Mouse (Mus musculus) adrenal gland, postnatal 10 days (tissue): ENCODE measurements around the gene Ckmt1. TPM values are rescaled to one million over a fixed set of nuclear protein-coding genes. Genes with fewer than 3 reads are reported as not detected.

ENCODE experiments used
- DNase-seq: peaks from one replicate; pipeline ENCODE4 v3.0.0; 2021; ENCODE audit warnings: mixed read lengths
- total RNA-seq, 2 experiments: library from RNA; stranded (reverse); gene quantifications; 2 replicates each; pipeline ENCODE4 v1.2.3; 2021

Gene Ckmt1
- total RNA-seq, 2 experiments from 2014 or later = 9.0 to 10.9 TPM

GRCm38 (mm10) chr2:121412843-121413386, 55.4 kb downstream of the Ckmt1 start:
- DNase-seq = no peak

Other genes starting within 250 kb of the Ckmt1 start
- not detected for gene Tgm7, start 247.9 kb upstream of the Ckmt1 start, total RNA-seq
- gene Adal, start 217.3 kb upstream of the Ckmt1 start, total RNA-seq = 10 to 100 TPM; 14.5 to 15.4 TPM
- 10 to 100 TPM; 10.4 to 11.8 TPM for gene Lcmt2, start 217.1 kb upstream of the Ckmt1 start, total RNA-seq
- 10 to 100 TPM; 23.9 to 36.8 TPM for gene Tubgcp4, start 187.1 kb upstream of the Ckmt1 start, total RNA-seq
- gene Zscan29, start 186.6 kb upstream of the Ckmt1 start, total RNA-seq = 10 to 100 TPM; 13.4 to 16.4 TPM
- gene Trp53bp1, start 86.3 kb upstream of the Ckmt1 start, total RNA-seq = 10 to 100 TPM; 46.0 to 68.0 TPM
- 10 to 100 TPM in 1 of 2 experiments, 1 to 10 TPM in 1; 8.5 to 13.1 TPM for gene Map1a, start 68.1 kb upstream of the Ckmt1 start, total RNA-seq
- gene Ppip5k1, start 2.3 kb upstream of the Ckmt1 start, total RNA-seq = 10 to 100 TPM; 40.0 to 51.3 TPM
- gene Strc, start 29.5 kb downstream of the Ckmt1 start, total RNA-seq = not detected
- 100 to 1,000 TPM; 285 to 303 TPM for gene Pdia3, start 56.1 kb downstream of the Ckmt1 start, total RNA-seq
- 1 to 10 TPM; 2.2 to 4.3 TPM for gene Catsper2, start 56.1 kb downstream of the Ckmt1 start, total RNA-seq
- gene Ell3, start 86.6 kb downstream of the Ckmt1 start, total RNA-seq = under 1 TPM; 0.18 to 0.66 TPM
- gene Serf2, start 91.5 kb downstream of the Ckmt1 start, total RNA-seq = 100 to 1,000 TPM; 346 to 350 TPM
- gene Hypk, start 95.6 kb downstream of the Ckmt1 start, total RNA-seq = 10 to 100 TPM; 29.1 to 39.9 TPM
- under 1 TPM in 1 of 2 experiments, not detected in 1; 0.24 TPM for gene Serinc4, start 99.1 kb downstream of the Ckmt1 start, total RNA-seq
- gene Mfap1b, start 116.4 kb downstream of the Ckmt1 start, total RNA-seq = 10 to 100 TPM; 24.9 to 26.8 TPM
- 10 to 100 TPM; 24.5 to 25.7 TPM for gene Mfap1a, start 149.0 kb downstream of the Ckmt1 start, total RNA-seq
- 10 to 100 TPM in 1 of 2 experiments, 1 to 10 TPM in 1; 6.3 to 10.9 TPM for gene Wdr76, start 149.0 kb downstream of the Ckmt1 start, total RNA-seq